Mouse (Mus musculus) spleen, adult 2 months (tissue): ENCODE measurements at regions not wholly inside any gene's neighbourhood (a gene's known extent, or its start where the extent isn't known, plus 50 kb on each side); places are given as distances from the start of the nearest gene placed in this dataset.

Experiments used
- DNase-seq, 2 experiments: peaks; one replicate each; pipeline versions ENCODE4 v3.0.0 to v3.0.0-alpha.2; 2012 to 2021; ENCODE audit warnings: low spot score in 2 of 2, low read depth in 1 of 2
- H3K27ac ChIP-seq: fragments of 200-500 bp; 2 replicates; pipeline ENCODE4 v1.5.1; 2012; ENCODE audit warnings: low read length, inconsistent platforms; ENCODE audit not compliant: insufficient read depth
- H3K27me3 ChIP-seq: fragments of 200-500 bp; 2 replicates; pipeline ENCODE4 v1.6.1; 2012; ENCODE audit warnings: mild to moderate bottlenecking, moderate library complexity, low read length, inconsistent platforms; ENCODE audit not compliant: control insufficient read depth, insufficient read depth
- H3K36me3 ChIP-seq: fragments of 200-500 bp; 2 replicates; pipeline ENCODE4 v1.6.1; 2012; ENCODE audit warnings: mild to moderate bottlenecking, low read length, inconsistent platforms; ENCODE audit not compliant: control insufficient read depth, insufficient read depth
- H3K4me1 ChIP-seq: fragments of 200-500 bp; 2 replicates; pipeline ENCODE4 v1.6.1; 2011; ENCODE audit warnings: inconsistent platforms; ENCODE audit not compliant: control insufficient read depth, insufficient read depth, insufficient read length
- H3K4me3 ChIP-seq: fragments of 200-500 bp; 2 replicates; pipeline ENCODE4 v1.5.1; 2011; ENCODE audit warnings: mild to moderate bottlenecking, inconsistent platforms; ENCODE audit not compliant: insufficient read depth, insufficient read length; ENCODE audit errors: extremely low read depth
- CTCF ChIP-seq: fragments of 200-500 bp; IDR thresholded peaks from 2 replicates; pipeline ENCODE4 v1.5.1; 2011; ENCODE audit warnings: mild to moderate bottlenecking, inconsistent platforms; ENCODE audit not compliant: insufficient read depth, insufficient read length, insufficient replicate concordance; ENCODE audit errors: extremely low read depth
- POLR2A ChIP-seq: fragments of 200-500 bp; IDR thresholded peaks from 2 replicates; pipeline ENCODE4 v1.6.1; 2011; ENCODE audit warnings: low read depth, low read length, inconsistent platforms
- WGBS: fragments of 180-500 bp; shearing (Covaris S2); methylation state at CpG from one replicate; pipeline ENCODE4 v1.1.7; 2018; 5-methylcytosine and 5-hydroxymethylcytosine counted together

DNA sequence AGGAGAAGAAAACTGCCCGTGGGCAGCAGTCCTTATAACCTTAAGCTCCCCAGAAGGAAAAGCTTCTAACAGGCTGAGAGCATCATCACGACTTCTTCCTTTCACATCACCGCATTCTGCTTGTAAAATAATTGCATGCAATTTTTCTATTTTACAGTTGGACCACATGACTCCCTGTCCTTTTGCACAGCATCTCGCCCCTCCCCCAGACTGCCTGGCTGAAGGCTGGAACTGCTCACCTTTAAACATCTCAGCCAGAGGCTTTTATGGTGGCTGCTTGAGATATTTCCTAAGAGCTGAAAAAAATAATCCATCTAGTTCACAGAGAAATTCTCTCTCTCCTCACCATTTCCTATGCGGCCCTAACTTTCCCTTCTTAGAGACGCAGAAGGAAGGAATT is 164.4 kb upstream of the Itga1 start:
- Histone ChIP-seq H3K4me3 (no peak overlapping the region), H3K27me3 (no peaks in the 10 kb centered on the region), H3K4me1 (no peaks in the 10 kb centered on the region), H3K36me3 (no peaks in the 10 kb centered on the region), H3K27ac (no peak overlapping the region)
- TF ChIP-seq CTCF (no peak), POLR2A (no peak)
- no peak for DNase-seq
- 79% methylated on average over 6 of the region's 6 CpGs for WGBS

DNA sequence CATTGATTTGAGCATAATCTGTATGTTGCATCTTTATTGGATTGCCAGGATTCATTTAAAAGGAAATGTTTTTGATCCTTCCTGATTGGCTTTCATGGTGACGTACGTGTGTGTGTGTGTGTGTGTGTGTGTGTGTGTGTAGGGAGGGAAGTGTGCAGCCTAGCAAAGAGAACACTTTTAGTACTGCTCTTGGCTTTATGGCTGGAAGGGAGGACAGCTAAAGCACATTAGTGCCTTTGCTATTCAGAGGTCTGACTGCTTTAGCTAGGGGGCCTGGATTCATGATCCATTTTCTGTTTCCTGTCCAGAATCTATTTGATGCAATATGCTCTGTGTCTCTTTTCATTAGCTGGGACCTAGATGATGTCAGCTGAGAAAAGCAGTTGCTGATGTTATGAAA is 155.6 kb upstream of the Itga1 start:
- Histone ChIP-seq H3K27me3 (no peaks in the 10 kb centered on the region), H3K36me3 (no peaks in the 10 kb centered on the region), H3K4me1 (no peaks in the 10 kb centered on the region), H3K4me3 (no peak overlapping the region), H3K27ac (no peak overlapping the region)
- 70% methylated on average over 2 of the region's 2 CpGs for WGBS
- TF ChIP-seq CTCF, result no peak
- TF ChIP-seq POLR2A, result no peak
- no peak for DNase-seq

DNA sequence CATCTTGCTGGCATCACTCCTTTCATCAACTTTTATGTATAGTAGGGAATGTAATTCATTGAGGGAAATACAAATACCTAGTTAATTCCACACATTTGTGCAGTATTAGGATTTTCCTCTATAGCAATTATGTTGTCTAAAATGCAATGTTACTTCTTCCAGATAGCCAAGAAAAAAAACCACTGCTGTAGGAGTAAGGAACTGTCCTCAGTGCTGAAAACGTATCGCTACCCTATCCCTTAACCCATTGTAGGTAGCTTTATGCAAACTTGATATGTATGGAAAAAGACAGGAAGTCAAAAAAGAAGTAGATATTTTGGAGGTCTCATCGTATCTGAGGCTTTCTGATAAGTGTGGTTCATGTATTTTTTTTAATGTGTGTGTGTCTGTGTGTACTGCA is 150.8 kb upstream of the Itga1 start:
- TF ChIP-seq POLR2A (no peak), CTCF (no peak)
- WGBS, result 48% methylated on average over 3 of the region's 3 CpGs

DNA sequence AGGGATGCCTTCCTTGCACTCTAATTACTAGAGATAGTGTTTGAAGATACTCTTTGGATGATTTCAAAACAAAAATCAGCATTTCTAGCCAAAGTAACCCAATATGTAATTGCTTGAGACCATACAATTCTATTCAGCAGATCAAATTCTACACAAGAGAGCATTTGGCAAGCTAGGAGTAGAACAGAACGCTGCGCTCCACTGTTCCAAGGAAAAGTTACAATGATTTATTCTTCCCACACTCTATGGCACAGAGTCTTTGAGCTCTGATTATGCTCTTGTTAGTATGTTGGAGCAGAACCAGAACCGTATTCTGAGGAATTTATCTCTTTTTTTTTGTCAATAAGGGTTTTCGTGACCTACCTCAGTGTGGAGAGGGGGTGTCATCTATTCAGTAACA is 130.2 kb upstream of the Itga1 start:
- Histone ChIP-seq H3K4me1 (0 out of 2 replicates have a peak, but pooled peaks cover under 1% of the 10 kb centered on the region), H3K4me3 (no peak overlapping the region), H3K36me3 (no peaks in the 10 kb centered on the region), H3K27me3 (no peaks in the 10 kb centered on the region), H3K27ac (no peak overlapping the region)
- DNase-seq, result no peak
- TF ChIP-seq POLR2A (no peak), CTCF (no peak)
- WGBS, result 92% methylated on average over 4 of the region's 4 CpGs

More for the DNA sequence above, 150.8 kb upstream of the Itga1 start:
- Histone ChIP-seq H3K36me3 (no peaks in the 10 kb centered on the region), H3K4me3 (no peak overlapping the region), H3K27me3 (no peaks in the 10 kb centered on the region), H3K27ac (no peak overlapping the region), H3K4me1 (no peaks in the 10 kb centered on the region)
- no peak for DNase-seq

DNA sequence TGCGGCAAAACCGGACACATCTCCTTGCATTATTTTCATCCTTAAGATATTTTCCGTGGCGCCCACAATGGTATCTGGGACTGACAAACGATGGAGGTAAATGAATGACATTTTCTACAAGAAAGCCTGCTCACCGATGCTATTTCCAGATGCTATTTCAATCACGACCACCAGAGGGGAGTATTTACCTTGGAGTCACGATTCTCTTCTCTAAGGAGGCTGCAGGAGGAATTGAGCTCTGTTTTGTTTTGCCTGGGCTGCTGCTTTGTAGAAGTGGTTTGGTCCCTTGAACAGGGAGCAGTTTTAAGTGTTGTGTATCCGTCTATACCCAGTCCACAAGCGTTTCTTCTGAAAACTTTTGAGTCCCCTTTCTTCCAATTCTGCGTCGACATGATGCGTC is 128.7 kb upstream of the Itga1 start:
- TF ChIP-seq CTCF (peak; percentile 31; the same call in 1 of the 2 replicates), POLR2A (no peak)
- H3K36me3 ChIP-seq, result no peaks in the 10 kb centered on the region
- peak; percentile 8 to 9 for DNase-seq
- peaks cover 3% of the 10 kb centered on the region; the same call in 1 of the 2 replicates for H3K4me1 ChIP-seq
- H3K4me3 ChIP-seq, result no peak overlapping the region
- WGBS, result 29% methylated on average over 13 of the region's 13 CpGs
- H3K27ac ChIP-seq, result no peak overlapping the region
- no peaks in the 10 kb centered on the region for H3K27me3 ChIP-seq

DNA sequence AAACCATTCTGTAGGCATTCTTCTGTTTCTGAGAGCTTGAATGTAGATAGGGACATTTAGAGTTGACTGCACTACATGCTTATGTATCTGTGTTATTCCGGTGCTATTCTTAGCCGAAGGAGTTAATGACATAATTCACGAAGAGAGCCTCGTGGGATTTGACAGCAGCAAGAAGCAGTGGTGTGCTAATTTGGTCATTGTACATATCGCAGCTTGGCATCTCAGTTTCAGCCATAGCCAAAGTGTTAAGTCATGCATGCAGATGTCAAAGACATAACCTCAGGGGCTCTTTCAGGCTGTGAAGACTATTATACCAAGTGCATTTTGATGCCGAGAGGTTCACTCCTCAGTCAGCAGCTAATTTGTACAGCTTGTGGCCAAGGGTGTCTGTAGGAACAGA is 125.1 kb upstream of the Itga1 start:
- no peak for DNase-seq
- Histone ChIP-seq H3K27me3 (no peaks in the 10 kb centered on the region), H3K4me3 (no peak overlapping the region), H3K4me1 (peaks cover 3% of the 10 kb centered on the region; the same call in 1 of the 2 replicates), H3K36me3 (no peaks in the 10 kb centered on the region), H3K27ac (no peak overlapping the region)
- TF ChIP-seq CTCF (no peak), POLR2A (no peak)
- 38% methylated on average over 6 of the region's 6 CpGs for WGBS

DNA sequence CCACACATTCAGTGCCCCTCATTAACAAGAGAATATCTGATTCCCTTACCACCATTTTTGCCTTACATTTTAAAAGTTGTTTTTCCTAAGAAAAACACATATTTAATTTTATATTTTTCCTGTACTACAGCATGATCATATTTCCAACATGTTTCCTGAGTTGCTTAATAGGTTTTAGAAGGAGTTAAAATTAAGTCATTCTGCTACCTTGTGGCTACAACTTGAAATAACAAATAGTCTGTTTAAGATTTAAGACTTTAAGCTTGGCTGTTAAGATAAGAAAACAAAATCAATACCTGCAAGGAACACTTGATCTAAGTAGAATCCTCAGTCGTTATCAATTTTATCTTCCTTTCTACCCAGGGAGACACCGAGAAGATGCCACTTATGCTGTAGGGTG is 117.9 kb upstream of the Itga1 start:
- no peak for TF ChIP-seq POLR2A
- no peak for TF ChIP-seq CTCF
- Histone ChIP-seq H3K4me1 (no peaks in the 10 kb centered on the region), H3K27ac (no peak overlapping the region), H3K36me3 (no peaks in the 10 kb centered on the region), H3K4me3 (no peak overlapping the region), H3K27me3 (no peaks in the 10 kb centered on the region)
- WGBS, result 39% methylated on average over 2 of the region's 2 CpGs
- no peak for DNase-seq
